Mouse (Mus musculus): ENCODE results near the gene Rasgrp3. TPM values are rescaled to one million over a fixed set of nuclear protein-coding genes. Genes with fewer than 3 reads are reported as not detected.

The Rasgrp3 gene
- total RNA-seq (2021) = 10 to 100 TPM; 11.6 to 17.2 TPM

DNA sequence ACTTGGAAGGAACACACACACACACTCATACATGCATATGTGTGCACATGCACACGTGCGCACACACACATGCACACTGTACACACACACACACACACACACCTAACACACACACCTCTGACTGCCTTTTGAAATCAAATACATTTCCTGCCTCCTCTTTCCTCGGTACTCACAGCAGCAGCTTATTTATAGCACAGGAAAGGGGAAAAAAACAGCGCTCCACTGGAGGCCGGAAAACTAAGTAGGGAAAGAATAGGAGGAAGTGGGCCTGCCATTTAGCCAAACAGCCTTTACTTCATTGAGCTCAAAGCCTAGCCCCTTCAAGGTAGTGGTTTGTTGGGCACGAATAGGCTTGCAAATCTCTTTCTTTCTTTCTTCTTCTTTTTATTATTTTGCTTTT lies at the start of gene Rasgrp3:
TSS of gene Rasgrp3 (plus strand) at position 298 of the 400 bp plus-strand sequence.
- intact Hi-C loops (cut with DNase I) = no loop called here
- peak in 1 of 2 experiments; percentile 43 for DNase-seq (ENCODE audit: extremely low spot score in 1 of 2, low spot score in 2 of 2)

DNA sequence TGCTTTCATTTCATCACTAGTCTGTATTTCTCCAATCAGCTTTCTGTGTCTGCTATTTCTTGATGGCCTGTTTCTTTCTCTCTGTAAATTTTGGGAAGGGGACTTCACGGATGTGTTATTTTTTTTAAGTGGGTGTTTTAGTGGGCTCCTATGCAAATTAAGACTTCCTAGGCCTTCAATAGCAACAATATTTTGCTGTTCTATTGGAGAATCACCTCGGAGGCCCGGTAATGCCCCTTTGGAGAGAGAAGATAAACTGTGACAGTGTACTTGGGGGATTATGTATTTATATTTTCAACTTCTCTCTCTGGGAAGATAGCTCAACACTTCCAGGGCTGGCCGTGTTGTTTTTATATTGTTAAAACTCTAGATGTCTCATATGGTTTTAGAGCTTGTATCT lies 47.3 kb upstream of the Rasgrp3 start:
- DNase-seq (ENCODE audit: extremely low spot score in 1 of 2, low spot score in 2 of 2) = no peak
- intact Hi-C loops (cut with DNase I) = loop anchor here (10.0 kb wide), 1 partner anchor 574 kb away; no protein-coding TSS in a partner anchor

DNA sequence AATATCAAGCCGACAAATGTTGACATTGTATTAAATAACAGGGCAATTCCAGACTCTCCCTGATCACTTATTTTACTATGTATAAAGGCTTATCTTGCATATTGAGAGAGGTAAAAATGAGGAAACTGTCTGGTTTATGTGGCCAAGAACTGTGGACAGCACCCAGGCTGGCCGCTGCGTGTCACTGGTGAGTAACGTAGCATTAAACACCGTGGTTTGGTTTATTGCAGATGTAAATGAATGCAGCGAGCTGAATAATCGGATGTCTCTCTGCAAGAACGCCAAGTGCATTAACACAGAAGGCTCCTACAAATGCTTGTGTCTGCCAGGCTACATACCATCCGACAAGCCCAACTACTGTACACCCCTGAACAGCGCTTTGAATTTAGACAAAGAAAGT lies 45.6 kb upstream of the Rasgrp3 start:
- intact Hi-C loops (cut with DNase I) = no loop called here
- DNase-seq (ENCODE audit: extremely low spot score in 1 of 2, low spot score in 2 of 2) = no peak

DNA sequence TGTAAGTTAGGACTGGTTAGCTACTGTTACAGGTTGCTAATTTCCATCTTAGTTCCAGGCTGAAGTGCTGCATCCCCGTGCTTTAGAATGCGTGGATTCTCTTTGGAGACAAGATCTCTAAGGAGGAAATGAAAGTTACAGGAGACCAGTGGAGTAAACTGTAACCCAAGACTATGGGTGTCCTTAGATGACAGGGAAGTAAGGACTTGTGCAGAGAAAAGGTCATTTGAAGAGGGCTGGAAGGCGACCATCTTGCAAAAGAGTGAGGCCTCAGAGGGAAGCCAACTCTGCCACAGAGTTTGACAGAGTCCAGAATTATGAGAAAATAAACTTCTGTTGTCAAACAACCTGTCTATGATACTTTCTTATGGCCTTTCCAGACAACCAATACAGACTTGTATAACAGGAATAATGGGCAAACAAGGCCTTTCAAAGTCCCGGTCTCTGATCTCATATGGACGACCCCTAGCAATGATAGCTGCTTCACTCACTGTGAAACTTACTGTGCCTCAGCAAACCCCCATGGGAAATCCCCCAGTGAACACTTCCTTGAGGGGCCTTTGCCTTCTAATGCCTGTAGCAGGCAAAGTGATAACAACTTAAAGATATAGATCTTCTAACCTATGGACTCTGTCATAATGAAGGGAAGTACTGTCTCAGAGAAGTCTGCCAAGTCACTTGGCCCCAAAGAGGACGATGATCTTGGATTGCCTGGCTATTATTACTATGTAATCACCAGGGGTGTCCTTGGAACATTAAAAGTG lies 44.1 kb upstream of the Rasgrp3 start:
- no peak for DNase-seq (ENCODE audit: extremely low spot score in 1 of 2, low spot score in 2 of 2)

DNA sequence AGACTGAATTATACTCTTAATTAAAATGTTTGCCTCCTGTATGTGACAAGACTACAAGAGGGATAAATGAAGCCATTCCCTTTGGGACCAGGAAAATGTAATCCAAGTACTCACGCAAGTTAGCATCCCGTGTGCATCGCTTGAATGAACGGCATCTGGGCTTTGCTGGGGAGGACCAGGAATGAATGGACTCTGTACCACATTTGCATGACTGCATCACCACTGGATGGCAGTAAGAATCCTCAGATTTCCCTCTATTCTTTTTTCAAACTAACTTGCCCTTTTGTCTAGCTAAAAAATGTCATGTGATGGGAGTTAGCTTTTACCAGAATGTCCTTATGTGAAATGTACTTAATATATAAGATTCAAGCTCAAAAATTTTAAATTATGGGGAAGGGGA lies 29.3 kb upstream of the Rasgrp3 start:
- DNase-seq (ENCODE audit: extremely low spot score in 1 of 2, low spot score in 2 of 2) = peak in 1 of 2 experiments; percentile 8

More for the DNA sequence above, 44.1 kb upstream of the Rasgrp3 start:
- intact Hi-C loops (cut with DNase I) = no loop called here

DNA sequence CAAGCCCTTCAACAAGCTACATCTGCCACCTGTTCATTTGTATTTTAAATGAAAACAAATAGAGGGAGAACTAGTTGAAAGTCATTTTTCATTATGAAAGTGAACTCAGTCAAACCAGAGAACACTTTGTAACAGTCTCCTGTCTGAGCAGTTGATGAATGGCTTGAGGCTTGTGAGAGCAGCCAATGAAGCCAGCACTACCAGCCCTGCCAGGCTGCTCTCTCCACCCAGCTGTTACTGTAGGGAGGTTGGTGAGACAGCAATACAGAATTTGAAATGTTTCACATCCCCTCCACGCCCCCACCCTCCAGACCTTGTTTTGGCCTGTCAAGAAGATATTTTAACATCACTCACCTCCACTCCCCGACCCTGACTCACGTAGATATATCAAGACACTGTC lies 18.8 kb upstream of the Rasgrp3 start:
- DNase-seq (ENCODE audit: extremely low spot score in 1 of 2, low spot score in 2 of 2) = no peak
- intact Hi-C loops (cut with DNase I) = no loop called here

More for the DNA sequence above, 29.3 kb upstream of the Rasgrp3 start:
- intact Hi-C loops (cut with DNase I) = loop anchor here (10.0 kb wide), 1 partner anchor 128 kb away; no protein-coding TSS in a partner anchor

DNA sequence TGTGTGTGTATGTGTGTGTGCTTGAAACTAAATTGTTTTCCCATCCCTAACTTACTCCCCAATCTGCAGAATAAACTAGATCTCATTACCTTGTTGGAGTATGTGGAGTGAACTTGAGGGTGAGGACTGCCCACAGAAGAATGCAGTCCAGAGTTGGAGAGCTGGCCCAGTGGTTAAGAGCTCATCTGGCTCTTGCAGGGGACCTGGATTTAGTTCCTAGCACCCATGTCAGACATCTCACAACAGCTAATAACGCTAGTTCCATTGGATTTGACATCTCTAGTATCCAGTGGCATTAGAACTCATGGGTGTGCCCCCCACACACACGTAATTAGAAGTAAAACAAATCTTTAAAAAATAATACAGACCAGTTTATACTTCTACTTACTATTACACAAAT lies 1.5 kb upstream of the Rasgrp3 start:
- intact Hi-C loops (cut with DNase I) = no loop called here
- no peak for DNase-seq (ENCODE audit: extremely low spot score in 1 of 2, low spot score in 2 of 2)

DNA sequence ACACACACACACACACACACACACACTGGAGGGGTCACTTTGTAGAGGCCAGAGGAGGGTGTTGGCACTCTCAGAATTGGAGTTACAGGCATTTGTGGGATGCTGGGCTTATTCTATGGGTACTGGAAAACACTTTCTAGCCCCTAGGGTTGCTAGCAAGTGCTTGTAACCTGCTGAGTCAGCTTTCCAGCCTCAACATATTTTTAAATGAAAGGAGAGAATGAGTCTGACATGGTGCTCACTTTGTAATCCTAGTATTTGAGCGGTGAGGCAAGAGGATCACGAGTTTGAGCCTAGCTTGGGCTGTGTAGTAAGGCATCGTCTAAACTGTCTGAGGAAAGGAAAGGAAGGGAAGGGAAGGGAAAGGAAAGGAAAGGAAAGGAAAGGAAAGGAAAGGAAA lies 825 bp upstream of the Rasgrp3 start:
- no peak for DNase-seq (ENCODE audit: extremely low spot score in 1 of 2, low spot score in 2 of 2)
- intact Hi-C loops (cut with DNase I) = no loop called here

DNA sequence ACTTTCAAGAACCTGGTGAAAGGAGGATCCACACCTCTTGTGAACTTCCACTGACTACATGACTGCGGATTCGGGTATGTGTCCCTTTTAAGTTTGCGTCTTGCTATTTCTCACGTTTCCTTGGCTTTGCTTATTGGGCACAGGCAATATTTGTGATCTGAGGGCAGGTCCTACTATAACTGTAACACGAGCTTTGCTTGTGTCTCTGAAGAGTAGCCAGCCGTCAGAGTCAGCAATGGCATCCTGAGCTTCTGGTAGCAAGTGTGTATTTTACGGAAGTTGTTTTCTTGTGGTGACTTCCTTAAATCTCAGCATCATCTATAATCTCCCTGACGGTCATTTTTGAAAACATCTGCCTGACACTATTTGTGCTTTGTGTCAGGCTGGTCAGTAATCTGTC lies 399 bp downstream of the Rasgrp3 start:
- intact Hi-C loops (cut with DNase I) = no loop called here
- DNase-seq (ENCODE audit: extremely low spot score in 1 of 2, low spot score in 2 of 2) = no peak

DNA sequence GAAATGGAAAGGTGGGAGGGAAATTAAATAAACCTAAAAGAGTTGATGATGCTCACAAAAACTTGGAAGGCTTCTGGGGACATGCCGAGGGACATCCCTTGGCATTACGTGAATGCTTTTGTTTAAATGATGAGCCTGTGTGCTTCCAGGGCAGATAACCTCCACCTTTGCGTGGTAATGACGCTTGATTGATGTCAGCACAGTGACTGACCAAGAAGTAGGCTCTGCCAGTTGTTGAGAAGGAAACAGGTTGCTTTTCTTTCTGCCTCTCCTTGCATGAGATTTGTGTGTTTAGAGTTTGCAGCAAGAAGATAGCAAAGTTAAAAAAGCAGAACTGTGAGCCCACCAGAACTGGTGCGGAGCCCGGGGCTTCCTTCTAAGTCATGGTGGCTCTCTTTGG lies 1.1 kb downstream of the Rasgrp3 start:
- intact Hi-C loops (cut with DNase I) = no loop called here

DNA sequence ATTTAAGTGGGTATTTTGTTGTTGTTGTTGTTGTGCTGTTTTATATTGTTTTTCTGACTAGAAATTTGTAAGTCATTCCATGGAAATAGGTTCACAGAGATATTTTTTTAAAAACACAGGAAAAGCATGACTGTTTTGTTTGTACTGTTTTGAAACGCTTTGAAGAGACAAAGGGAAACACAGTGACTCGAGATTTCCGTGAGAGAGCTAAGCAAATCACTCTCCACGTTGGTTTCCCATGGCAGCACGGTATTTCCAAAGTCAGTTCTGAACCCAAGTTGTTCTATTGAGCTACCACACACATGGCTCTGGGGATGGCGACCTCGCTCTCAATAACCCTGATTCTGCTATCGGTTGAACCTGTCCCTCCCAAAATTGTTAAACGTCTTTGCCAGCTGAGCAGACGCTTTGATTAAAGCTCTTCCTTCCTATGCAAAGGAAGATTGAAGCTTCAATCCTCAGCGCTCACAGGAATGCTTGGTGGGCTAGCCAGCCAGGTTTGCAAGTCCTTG lies 1.6 kb downstream of the Rasgrp3 start:
- intact Hi-C loops (cut with DNase I) = no loop called here
- DNase-seq (ENCODE audit: extremely low spot score in 1 of 2, low spot score in 2 of 2) = no peak

More for the DNA sequence above, 1.1 kb downstream of the Rasgrp3 start:
- no peak for DNase-seq (ENCODE audit: extremely low spot score in 1 of 2, low spot score in 2 of 2)

DNA sequence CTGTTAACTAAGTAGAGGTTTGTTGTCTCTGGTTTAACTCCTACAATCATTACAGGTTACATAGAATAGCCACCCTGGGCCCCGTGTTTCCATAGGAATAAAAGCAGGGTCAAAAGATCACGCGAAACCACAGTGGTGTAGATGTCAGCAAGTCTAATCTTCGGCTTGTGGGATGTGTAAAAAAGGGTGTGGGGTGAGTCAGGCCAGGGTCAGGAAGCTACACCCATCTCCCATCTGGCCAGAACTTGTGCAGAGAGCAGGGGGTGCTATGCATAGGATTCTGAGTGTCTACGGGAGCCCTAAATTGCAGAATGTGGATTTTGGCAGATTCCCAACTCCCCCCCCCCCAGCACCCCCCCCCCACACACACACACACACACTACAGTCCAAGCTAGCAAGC lies 2.5 kb downstream of the Rasgrp3 start:
- intact Hi-C loops (cut with DNase I) = no loop called here

DNA sequence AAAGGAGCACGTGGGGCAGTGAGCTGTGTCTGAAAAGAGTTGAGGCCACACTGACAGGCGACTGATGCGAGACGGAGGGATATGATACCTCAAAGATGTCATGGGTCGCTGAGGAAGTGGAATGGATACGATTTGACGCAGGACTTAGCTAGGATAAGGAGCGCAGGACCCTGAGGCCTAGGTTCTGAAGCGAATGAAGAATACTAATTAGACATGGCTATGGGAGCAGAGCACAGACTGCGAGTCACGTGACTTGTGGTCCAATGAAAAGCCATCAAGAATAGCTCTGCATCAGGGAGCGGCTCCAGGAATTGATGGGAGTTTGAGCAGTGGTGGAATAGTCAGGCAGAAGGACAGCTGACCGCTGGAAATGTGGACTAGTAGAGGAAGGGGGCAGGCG lies 3.4 kb downstream of the Rasgrp3 start:
- no peak for DNase-seq (ENCODE audit: extremely low spot score in 1 of 2, low spot score in 2 of 2)
- intact Hi-C loops (cut with DNase I) = no loop called here

More for the DNA sequence above, 2.5 kb downstream of the Rasgrp3 start:
- DNase-seq (ENCODE audit: extremely low spot score in 1 of 2, low spot score in 2 of 2) = no peak

DNA sequence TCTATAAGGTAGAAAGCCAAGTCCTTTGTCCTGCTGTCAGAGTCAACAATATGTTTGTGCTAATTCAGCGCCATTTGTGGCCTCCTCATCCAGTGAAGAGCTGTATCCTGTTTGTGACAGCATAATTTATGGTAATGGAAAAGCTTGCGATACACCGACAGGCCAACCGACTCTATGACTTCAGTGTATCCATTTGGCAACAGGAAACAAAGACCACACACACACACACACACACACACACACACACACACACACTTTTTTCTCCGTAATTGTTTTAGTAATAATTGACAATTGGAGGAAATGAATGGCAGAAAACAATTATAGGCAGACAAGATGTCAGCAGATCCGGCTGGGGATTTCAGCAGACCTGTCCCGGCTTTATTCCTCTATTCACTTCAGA lies 4.9 kb downstream of the Rasgrp3 start:
- no peak for DNase-seq (ENCODE audit: extremely low spot score in 1 of 2, low spot score in 2 of 2)
- intact Hi-C loops (cut with DNase I) = no loop called here

DNA sequence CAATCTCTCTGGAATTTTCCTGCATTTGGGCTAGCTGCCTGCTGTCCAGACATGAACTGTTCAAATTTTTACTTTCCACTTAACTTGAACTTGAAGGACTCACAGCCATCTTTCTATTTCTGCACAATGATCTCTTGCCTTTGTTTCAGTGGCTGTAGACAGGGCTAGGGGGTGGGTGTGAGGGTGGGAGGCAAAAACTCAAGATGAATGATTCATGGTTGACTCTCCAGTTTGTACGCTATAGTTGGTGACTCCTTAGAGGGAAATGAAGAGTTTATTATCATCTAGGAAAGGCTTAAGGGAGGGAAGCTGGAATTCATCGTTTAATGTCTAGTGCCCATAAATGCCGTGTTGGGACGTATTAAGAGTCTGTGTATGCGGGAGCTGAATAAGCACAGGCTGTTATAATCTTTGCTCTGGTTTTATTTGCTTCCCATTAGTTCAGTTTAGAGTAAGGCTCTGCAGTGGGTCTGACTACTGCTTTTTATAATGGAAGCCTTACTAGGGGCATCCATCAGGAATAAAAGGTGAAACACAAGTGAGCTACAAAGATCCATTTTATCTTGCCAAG lies 5.6 kb downstream of the Rasgrp3 start:
- intact Hi-C loops (cut with DNase I) = no loop called here
- DNase-seq (ENCODE audit: extremely low spot score in 1 of 2, low spot score in 2 of 2) = no peak

DNA sequence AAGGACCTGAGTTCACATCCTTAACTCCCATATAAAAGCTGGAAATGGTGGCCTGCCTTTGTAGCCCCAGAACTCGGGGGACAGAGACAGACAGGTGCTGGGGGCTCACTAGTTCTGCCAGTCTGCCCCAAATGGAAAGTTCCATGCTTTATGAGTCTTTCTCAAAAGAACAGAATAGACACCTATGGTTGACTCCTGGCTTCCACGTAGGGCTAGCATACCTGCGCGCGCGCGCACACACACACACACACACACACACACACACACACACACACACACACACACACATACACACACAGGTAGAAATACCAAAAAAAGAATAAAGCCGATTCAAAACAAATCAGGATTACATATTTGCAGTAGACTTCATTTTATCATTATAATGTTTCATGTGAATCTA lies 6.7 kb downstream of the Rasgrp3 start:
- intact Hi-C loops (cut with DNase I) = no loop called here
- no peak for DNase-seq (ENCODE audit: extremely low spot score in 1 of 2, low spot score in 2 of 2)

DNA sequence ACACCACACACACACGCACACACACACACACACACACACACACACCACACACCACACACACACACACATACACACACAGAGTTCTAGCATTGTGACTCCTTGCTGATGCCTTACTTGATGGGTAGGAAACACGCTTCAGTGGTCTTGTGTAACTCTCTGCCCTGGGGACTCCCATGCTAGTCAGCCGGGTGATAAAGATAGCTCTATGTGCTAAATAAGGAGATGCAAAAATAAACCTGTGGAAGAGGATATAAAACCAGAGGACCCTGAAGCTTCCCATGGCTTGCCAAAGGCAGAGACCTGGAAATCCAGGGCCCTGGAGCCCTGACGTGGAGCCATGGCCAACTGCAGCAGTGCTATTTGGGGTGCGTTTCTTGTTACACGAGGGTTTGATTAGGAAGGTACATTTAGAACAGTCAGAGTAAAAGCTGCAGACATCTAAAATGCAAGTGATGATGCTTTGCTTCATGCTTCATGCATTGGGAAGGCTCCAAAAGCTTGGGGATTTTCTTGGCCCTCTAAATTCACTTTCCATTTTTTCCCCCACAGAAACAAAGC lies 7.4 kb downstream of the Rasgrp3 start:
- peak in 1 of 2 experiments; percentile 60 for DNase-seq (ENCODE audit: extremely low spot score in 1 of 2, low spot score in 2 of 2)
- intact Hi-C loops (cut with DNase I) = no loop called here

DNA sequence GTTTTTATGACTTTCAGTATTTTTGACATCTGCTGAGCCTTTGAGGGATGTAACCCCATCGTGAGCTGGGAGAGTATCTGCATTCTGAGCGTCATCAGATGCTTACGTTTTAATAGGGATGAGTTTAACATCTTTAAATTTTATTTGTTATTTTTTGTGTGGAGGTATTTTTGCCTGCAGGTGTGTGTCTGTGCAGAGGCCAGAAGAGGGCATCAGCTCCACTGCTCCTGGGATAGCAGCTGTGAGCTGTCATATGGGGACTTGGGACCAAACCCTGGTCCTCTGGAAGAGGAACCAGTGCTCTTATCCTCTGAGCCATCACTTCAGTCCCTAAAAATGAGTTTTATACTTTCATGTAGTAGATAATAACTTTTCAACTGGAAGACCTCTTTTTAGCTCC lies 12.6 kb downstream of the Rasgrp3 start:
- no peak for DNase-seq (ENCODE audit: extremely low spot score in 1 of 2, low spot score in 2 of 2)
- intact Hi-C loops (cut with DNase I) = no loop called here

DNA sequence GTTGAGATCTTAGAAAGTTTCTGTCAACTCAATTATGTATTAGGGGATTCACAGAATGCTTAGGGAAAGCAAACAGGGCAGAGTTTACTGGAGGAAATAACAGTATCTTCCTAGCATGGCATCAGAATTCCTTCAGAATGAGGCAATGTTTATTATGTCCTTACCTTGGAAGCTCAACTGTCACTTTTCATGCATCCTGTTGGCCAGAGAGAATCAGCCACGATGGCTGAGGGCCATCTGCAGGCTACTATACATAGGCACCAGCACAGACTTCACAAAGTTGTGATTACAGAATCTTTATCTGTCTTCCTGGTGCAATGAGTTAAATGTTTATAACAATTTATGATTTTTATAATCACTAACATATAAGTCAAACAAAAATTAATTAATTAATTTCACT lies 13.3 kb downstream of the Rasgrp3 start:
- intact Hi-C loops (cut with DNase I) = no loop called here
- DNase-seq (ENCODE audit: extremely low spot score in 1 of 2, low spot score in 2 of 2) = no peak

DNA sequence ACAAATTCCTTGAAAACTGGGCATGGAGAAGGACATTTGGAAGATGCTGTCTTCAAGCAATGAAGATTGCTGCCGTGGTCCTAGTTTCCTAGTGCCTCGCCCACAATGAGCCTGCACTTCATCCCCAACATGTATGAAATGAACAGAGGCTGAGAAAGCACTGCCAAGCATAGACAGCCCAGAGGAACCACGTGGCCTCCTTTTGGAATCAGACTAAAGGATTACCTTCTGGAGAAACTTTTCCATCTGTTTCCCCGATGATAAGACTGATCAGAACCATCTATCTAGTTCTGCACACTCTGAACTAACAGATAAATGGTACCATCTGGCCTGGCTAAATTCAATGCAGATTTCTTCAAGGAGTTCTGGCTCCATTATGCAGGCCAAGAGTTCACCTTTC lies 16.6 kb downstream of the Rasgrp3 start:
- DNase-seq (ENCODE audit: extremely low spot score in 1 of 2, low spot score in 2 of 2) = no peak
- intact Hi-C loops (cut with DNase I) = no loop called here

Data from left cerebral cortex, postnatal 10 days (tissue).